Mouse (Mus musculus): Measurements from ENCODE around the gene Ghr.

- TF ChIP-seq CTCF (conservative IDR thresholded peaks at IDR 0.05; ENCODE audit: insufficient read depth, insufficient read length, low read depth, low read length) (no peak), POLR2A (IDR thresholded peaks at IDR 0.05; ENCODE audit: low read depth, low read length) (no peak)
Measured at GRCm38 (mm10) chr15:3618311-3618710, 35.0 kb upstream of the Ghr start.
